Mouse (Mus musculus) myocyte (in vitro differentiated cells): ENCODE measurements at regions not wholly inside any gene's neighbourhood (a gene's known extent, or its start where the extent isn't known, plus 50 kb on each side); places are given as distances from the start of the nearest gene placed in this dataset.

Experiments
- E2F4 ChIP-seq: IDR thresholded peaks from one replicate; pipeline ENCODE4 v1.6.1; 2011; ENCODE audit warnings: mild to moderate bottlenecking, control low read depth, moderate library complexity; ENCODE audit not compliant: insufficient read depth
- MAX ChIP-seq: IDR thresholded peaks from one replicate; pipeline ENCODE4 v1.6.1; 2011; ENCODE audit warnings: low read depth, mild to moderate bottlenecking, control low read depth
- MYOD1 ChIP-seq, 3 experiments: IDR thresholded peaks; one replicate each; pipeline ENCODE4 v1.6.1; 2011; ENCODE audit warnings: control low read depth in 2 of 3, low read depth in 2 of 3, mild to moderate bottlenecking in 2 of 3, moderate library complexity in 1 of 3; ENCODE audit not compliant: insufficient read length in 2 of 3, control insufficient read depth in 1 of 3
- MYOG ChIP-seq, 3 experiments: IDR thresholded peaks; one replicate each; pipeline ENCODE4 v1.6.1; 2011; ENCODE audit warnings: control low read depth in 2 of 3, low read depth in 2 of 3, mild to moderate bottlenecking in 2 of 3; ENCODE audit not compliant: insufficient read length in 2 of 3, control insufficient read depth in 1 of 3, insufficient read depth in 1 of 3
- POLR2A ChIP-seq: IDR thresholded peaks from one replicate; pipeline ENCODE4 v1.6.1; 2011; ENCODE audit warnings: low read depth, mild to moderate bottlenecking, control low read depth, moderate library complexity; ENCODE audit not compliant: insufficient read length
- TCF3 ChIP-seq: IDR thresholded peaks from one replicate; pipeline ENCODE4 v1.6.1; 2011; ENCODE audit warnings: low read depth, control low read depth; ENCODE audit not compliant: insufficient read length

GRCm38 (mm10) chr19:19770990-19771389 is 619.8 kb downstream of the Anxa1 start:
- no peak for TF ChIP-seq POLR2A
- no peak for TF ChIP-seq MYOD1 (IDR thresholded peaks at IDR 0.05; ENCODE audit: control insufficient read depth in 1 of 3, insufficient read length in 2 of 3, low read depth in 2 of 3)
- no peak for TF ChIP-seq MYOG (IDR thresholded peaks at IDR 0.05; ENCODE audit: control insufficient read depth in 1 of 3, insufficient read depth in 1 of 3, insufficient read length in 2 of 3, low read depth in 2 of 3)
- no peak for TF ChIP-seq TCF3
- no peak for TF ChIP-seq MAX
- no peak for TF ChIP-seq E2F4
